Mouse (Mus musculus) MEL (cell line): ENCODE measurements around the gene Elavl1. TPM values are rescaled to one million over a fixed set of nuclear protein-coding genes. Genes with fewer than 3 reads are reported as not detected.

ENCODE experiments used
- DNase-seq: peaks from one replicate; pipeline ENCODE4 v3.0.0; 2011; ENCODE audit warnings: low read depth, low spot score
- H3K27ac ChIP-seq: 2 replicates; pipeline ENCODE4 v1.5.1; 2012; ENCODE audit warnings: low read depth, mild to moderate bottlenecking, control low read depth, low read length, moderate library complexity; ENCODE audit not compliant: control insufficient read depth
- H3K27me3 ChIP-seq, 2 experiments: fragments of 150-350 bp in 1 of 2; sonication (generic) in 1 of 2; 2 replicates each; pipeline ENCODE4 v1.6.1; 2012; ENCODE audit warnings: low read length in 2 of 2, mild to moderate bottlenecking in 2 of 2, improper control_type of control experiment in 1 of 2, moderate library complexity in 1 of 2; ENCODE audit not compliant: insufficient read depth in 2 of 2, control insufficient read depth in 1 of 2
- H3K36me3 ChIP-seq, 2 experiments: 2 replicates each; pipeline ENCODE4 v1.6.1; 2012 to 2014; ENCODE audit warnings: low read length in 2 of 2, improper control_type of control experiment in 1 of 2, inconsistent platforms in 1 of 2, mild to moderate bottlenecking in 1 of 2; ENCODE audit not compliant: insufficient read depth in 2 of 2, control insufficient read depth in 1 of 2
- H3K4me1 ChIP-seq, 2 experiments: fragments of 150-350 bp in 1 of 2; sonication (generic) in 1 of 2; 2 replicates each; pipeline ENCODE4 v1.6.1; 2012; ENCODE audit warnings: low read length in 2 of 2, improper control_type of control experiment in 1 of 2, mild to moderate bottlenecking in 1 of 2; ENCODE audit not compliant: insufficient read depth in 2 of 2, control insufficient read depth in 1 of 2
- H3K4me3 ChIP-seq, 2 experiments: fragments of 150-350 bp in 1 of 2; sonication (generic) in 1 of 2; 2 replicates each; pipeline ENCODE4 v1.5.1; 2012; ENCODE audit warnings: low read depth in 2 of 2, low read length in 2 of 2, mild to moderate bottlenecking in 2 of 2, moderate library complexity in 2 of 2, control low read depth in 1 of 2, improper control_type of control experiment in 1 of 2; ENCODE audit not compliant: control insufficient read depth in 1 of 2, insufficient read depth in 1 of 2
- H3K79me2 ChIP-seq: 2 replicates; pipeline ENCODE4 v1.6.1; 2012; ENCODE audit warnings: mild to moderate bottlenecking, low read length, moderate library complexity; ENCODE audit not compliant: control insufficient read depth, poor library complexity, insufficient read depth
- H3K9ac ChIP-seq: 2 replicates; pipeline ENCODE4 v1.6.1; 2012; ENCODE audit warnings: low read depth, mild to moderate bottlenecking, control low read depth, low read length, moderate library complexity; ENCODE audit not compliant: control insufficient read depth, poor library complexity, severe bottlenecking
- H3K9me3 ChIP-seq: fragments of 150-350 bp; sonication (generic); replicated peaks from 2 replicates; pipeline ENCODE4 v1.6.1; 2012; ENCODE audit warnings: mild to moderate bottlenecking, low read length, improper control_type of control experiment, moderate library complexity; ENCODE audit not compliant: insufficient read depth
- BHLHE40 ChIP-seq: IDR thresholded peaks from 2 replicates; pipeline ENCODE4 v1.6.1; 2012; ENCODE audit warnings: low read depth, mild to moderate bottlenecking, inconsistent platforms, low read length, improper control_type of control experiment, borderline replicate concordance
- CHD2 ChIP-seq: IDR thresholded peaks from 2 replicates; pipeline ENCODE4 v1.6.1; 2011; ENCODE audit warnings: low read length, improper control_type of control experiment
- CTCF ChIP-seq, 3 experiments: IDR thresholded peaks in 2 of 3; conservative IDR thresholded peaks in 1 of 3; 2 replicates each; pipeline ENCODE4 v1.5.1; 2011 to 2012; ENCODE audit warnings: low read length in 3 of 3, low read depth in 2 of 3, mild to moderate bottlenecking in 2 of 3, improper control_type of control experiment in 1 of 3, inconsistent platforms in 1 of 3, mixed read lengths in 1 of 3, moderate library complexity in 1 of 3; ENCODE audit not compliant: control insufficient read depth in 1 of 3, insufficient read depth in 1 of 3, poor library complexity in 1 of 3, severe bottlenecking in 1 of 3
- GABPA ChIP-seq: IDR thresholded peaks from 2 replicates; pipeline ENCODE4 v1.6.1; 2012; ENCODE audit warnings: low read depth, mild to moderate bottlenecking, inconsistent platforms, low read length, improper control_type of control experiment, moderate library complexity
- GATA1 ChIP-seq: IDR thresholded peaks from 2 replicates; pipeline ENCODE4 v1.6.1; 2011; ENCODE audit warnings: low read depth, low read length, improper control_type of control experiment
- MAFK ChIP-seq: IDR thresholded peaks from 2 replicates; pipeline ENCODE4 v1.6.1; 2011; ENCODE audit warnings: low read depth, mild to moderate bottlenecking, low read length, improper control_type of control experiment, borderline replicate concordance
- MAX ChIP-seq: IDR thresholded peaks from 2 replicates; pipeline ENCODE4 v1.6.1; 2011; ENCODE audit warnings: low read length, improper control_type of control experiment
- MXI1 ChIP-seq: IDR thresholded peaks from 2 replicates; pipeline ENCODE4 v1.6.1; 2011; ENCODE audit warnings: mild to moderate bottlenecking, low read depth, low read length, improper control_type of control experiment
- MYB ChIP-seq: IDR thresholded peaks from 2 replicates; pipeline ENCODE4 v1.6.1; 2011; ENCODE audit warnings: mild to moderate bottlenecking, low read depth, low read length, improper control_type of control experiment
- MYC ChIP-seq: IDR thresholded peaks from 2 replicates; pipeline ENCODE4 v1.6.1; 2011; ENCODE audit warnings: low read depth, mild to moderate bottlenecking, low read length, improper control_type of control experiment, moderate library complexity
- NELFE ChIP-seq: IDR thresholded peaks from 2 replicates; pipeline ENCODE4 v1.6.1; 2011; ENCODE audit warnings: low read depth, low read length, improper control_type of control experiment
- NRF1 ChIP-seq: IDR thresholded peaks from 2 replicates; pipeline ENCODE4 v1.6.1; 2014; ENCODE audit warnings: low read depth, mild to moderate bottlenecking, inconsistent platforms, low read length, improper control_type of control experiment, moderate library complexity; ENCODE audit not compliant: poor library complexity, insufficient read depth, severe bottlenecking
- POLR2AphosphoS2 ChIP-seq: IDR thresholded peaks from 2 replicates; pipeline ENCODE4 v1.6.1; 2011; ENCODE audit warnings: low read length, improper control_type of control experiment
- POLR2AphosphoS5 ChIP-seq: IDR thresholded peaks from 2 replicates; pipeline ENCODE4 v1.6.1; 2012; ENCODE audit warnings: low read depth, borderline replicate concordance, mild to moderate bottlenecking, inconsistent platforms, low read length, moderate library complexity, mixed read lengths
- RCOR1 ChIP-seq: IDR thresholded peaks from 2 replicates; pipeline ENCODE4 v1.6.1; 2012; ENCODE audit warnings: low read depth, mild to moderate bottlenecking, inconsistent platforms, low read length, improper control_type of control experiment
- SMC3 ChIP-seq: IDR thresholded peaks from 2 replicates; pipeline ENCODE4 v1.6.1; 2011; ENCODE audit warnings: low read depth, low read length, improper control_type of control experiment
- TAL1 ChIP-seq: IDR thresholded peaks from 2 replicates; pipeline ENCODE4 v1.6.1; 2012; ENCODE audit warnings: mild to moderate bottlenecking, inconsistent platforms, low read length, moderate library complexity, mixed read lengths
- ZC3H11A ChIP-seq: IDR thresholded peaks from 2 replicates; pipeline ENCODE4 v1.6.1; 2012; ENCODE audit warnings: low read depth, mild to moderate bottlenecking, inconsistent platforms, low read length, improper control_type of control experiment
- ZKSCAN1 ChIP-seq: IDR thresholded peaks from 2 replicates; pipeline ENCODE4 v1.6.1; 2012; ENCODE audit warnings: low read depth, mild to moderate bottlenecking, inconsistent platforms, low read length, improper control_type of control experiment, moderate library complexity
- polyA plus RNA-seq, 2 experiments: library from polyadenylated mRNA; stranded (reverse) in 1 of 2; unstranded in 1 of 2; fragments of >175 nt in 1 of 2; fragments of >200 nt in 1 of 2; gene quantifications; 2 replicates each; pipeline versions ENCODE4 v1.2.1 to v1.2.4; 2012; ENCODE audit warnings: low replicate concordance in 2 of 2, low read depth in 1 of 2; ENCODE audit not compliant: insufficient read length in 2 of 2, insufficient read depth in 1 of 2, missing spikeins in 1 of 2
- total RNA-seq: library from RNA; depleted of rRNA; stranded (reverse); fragments of 300-350 nt; gene quantifications from 2 replicates; pipeline ENCODE4 v1.2.3, GENCODE M21; 2012

Elavl1 gene
- total and polyA plus RNA-seq, 3 experiments: 64.2 to 77.4 TPM; not detected in 1

- H3K4me3 ChIP-seq: no peak overlapping the region
- DNase-seq: no peak
- no peaks in the 10 kb centered on the region for H3K79me2 ChIP-seq
- H3K4me1 ChIP-seq: no peaks in the 10 kb centered on the region; a peak in 1 of 4 replicates
- no peak overlapping the region for H3K9ac ChIP-seq
- no peak overlapping the region for H3K27ac ChIP-seq
- H3K9me3 ChIP-seq: no peaks in the 10 kb centered on the region
- no peaks in the 10 kb centered on the region for H3K27me3 ChIP-seq
- peaks cover 0 to 2% of the 10 kb centered on the region in 2 experiments; a peak in 1 of 4 replicates for H3K36me3 ChIP-seq
- TF ChIP-seq BHLHE40 (no peak), MYC (no peak), POLR2AphosphoS5 (no peak), MYB (no peak), GABPA (no peak), ZC3H11A (no peak), MXI1 (no peak), TAL1 (no peak), SMC3 (no peak), NRF1 (no peak), RCOR1 (no peak), ZKSCAN1 (no peak), CHD2 (no peak), NELFE (no peak), MAX (no peak), POLR2AphosphoS2 (no peak), CTCF (IDR thresholded peaks at IDR 0.05 in 2 of 3, conservative IDR thresholded peaks at IDR 0.05 in 1 of 3; ENCODE audit: control insufficient read depth in 1 of 3, insufficient read depth in 1 of 3, low read depth in 2 of 3, low read length in 3 of 3, poor library complexity in 1 of 3, severe bottlenecking in 1 of 3) (no peak), MAFK (no peak)
- TF ChIP-seq, all 39 proteins: peak for 0
Observed at GRCm38 (mm10) chr8:4367808-4368207, 42.6 kb upstream of the Elavl1 start.

DNA sequence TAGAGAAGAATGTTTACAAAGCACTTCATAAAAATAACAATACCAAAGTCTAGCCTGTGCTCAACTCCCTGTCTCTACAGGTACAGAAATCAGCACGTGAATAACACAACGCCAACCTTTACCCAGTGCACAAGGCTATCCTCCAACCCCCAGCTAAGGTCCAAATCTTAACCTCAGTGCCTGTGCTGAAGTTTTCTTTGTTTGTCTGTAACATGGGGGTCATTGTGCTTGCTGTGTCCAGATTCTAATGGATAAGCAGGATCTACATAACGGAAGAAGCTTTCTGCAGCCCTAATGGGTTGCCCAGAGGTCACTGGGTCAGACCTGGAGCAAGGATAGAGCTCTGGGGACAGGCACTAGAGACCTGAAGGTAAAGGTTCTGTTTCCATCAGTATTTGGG lies 41.0 kb upstream of the Elavl1 start:
- Histone ChIP-seq H3K9me3 (no peaks in the 10 kb centered on the region), H3K79me2 (no peaks in the 10 kb centered on the region), H3K4me3 (no peak overlapping the region), H3K4me1 (no peaks in the 10 kb centered on the region; a peak in 1 of 4 replicates), H3K27me3 (no peaks in the 10 kb centered on the region), H3K36me3 (peaks cover 0 to 2% of the 10 kb centered on the region in 2 experiments; a peak in 1 of 4 replicates), H3K9ac (no peak overlapping the region), H3K27ac (no peak overlapping the region)
- DNase-seq: no peak
- no peak for TF ChIP-seq GATA1
